Mouse (Mus musculus): Measurements from ENCODE around the gene Ttll9.

The Ttll9 gene

GRCm38 (mm10) chr2:152962091-152962793 is at the start of gene Ttll9:
TSS of gene Ttll9 (plus strand) at chr2:152962485.
- peak; percentile 60 to 62 for DNase-seq (ENCODE audit: low spot score in 2 of 2)

GRCm38 (mm10) chr2:152913471-152913870 is 48.8 kb upstream of the Ttll9 start:
- no peak for DNase-seq (ENCODE audit: low spot score in 2 of 2)

- peak; percentile 83 to 88 for DNase-seq (ENCODE audit: low spot score in 2 of 2)
Measured at GRCm38 (mm10) chr2:152914310-152915120, 47.8 kb upstream of the Ttll9 start.

GRCm38 (mm10) chr2:152915453-152915852 is 46.8 kb upstream of the Ttll9 start:
- no peak for DNase-seq (ENCODE audit: low spot score in 2 of 2)

- no peak for DNase-seq (ENCODE audit: low spot score in 2 of 2)
Measured at GRCm38 (mm10) chr2:152916111-152916510, 46.2 kb upstream of the Ttll9 start.

- DNase-seq (ENCODE audit: low spot score in 2 of 2), result no peak
Measured at GRCm38 (mm10) chr2:152917671-152918070, 44.6 kb upstream of the Ttll9 start.

GRCm38 (mm10) chr2:152922376-152922775 is 39.9 kb upstream of the Ttll9 start:
- no peak for DNase-seq (ENCODE audit: low spot score in 2 of 2)

GRCm38 (mm10) chr2:152923621-152924020 is 38.7 kb upstream of the Ttll9 start:
- no peak for DNase-seq (ENCODE audit: low spot score in 2 of 2)

- DNase-seq (ENCODE audit: low spot score in 2 of 2), result no peak
Measured at GRCm38 (mm10) chr2:152924128-152924527, 38.2 kb upstream of the Ttll9 start.

- DNase-seq (ENCODE audit: low spot score in 2 of 2), result no peak
Measured at GRCm38 (mm10) chr2:152924543-152924942, 37.7 kb upstream of the Ttll9 start.

- DNase-seq (ENCODE audit: low spot score in 2 of 2), result no peak
Measured at GRCm38 (mm10) chr2:152925189-152925872, 37.0 kb upstream of the Ttll9 start.

- DNase-seq (ENCODE audit: low spot score in 2 of 2), result no peak
Measured at GRCm38 (mm10) chr2:152926896-152927295, 35.4 kb upstream of the Ttll9 start.

- DNase-seq (ENCODE audit: low spot score in 2 of 2), result no peak
Measured at GRCm38 (mm10) chr2:152927371-152927770, 34.9 kb upstream of the Ttll9 start.

GRCm38 (mm10) chr2:152928219-152928987 is 33.9 kb upstream of the Ttll9 start:
- DNase-seq (ENCODE audit: low spot score in 2 of 2), result no peak

- no peak for DNase-seq (ENCODE audit: low spot score in 2 of 2)
Measured at GRCm38 (mm10) chr2:152928988-152929370, 33.3 kb upstream of the Ttll9 start.

GRCm38 (mm10) chr2:152930276-152930675 is 32.0 kb upstream of the Ttll9 start:
- no peak for DNase-seq (ENCODE audit: low spot score in 2 of 2)

GRCm38 (mm10) chr2:152931456-152932160 is 30.7 kb upstream of the Ttll9 start:
- no peak for DNase-seq (ENCODE audit: low spot score in 2 of 2)

GRCm38 (mm10) chr2:152933048-152933447 is 29.2 kb upstream of the Ttll9 start, which contains the start of gene Foxs1:
TSS of gene Foxs1 (minus strand) at chr2:152933208.
- no peak for DNase-seq (ENCODE audit: low spot score in 2 of 2)

GRCm38 (mm10) chr2:152933614-152934013 is 28.7 kb upstream of the Ttll9 start:
- no peak for DNase-seq (ENCODE audit: low spot score in 2 of 2)

- DNase-seq (ENCODE audit: low spot score in 2 of 2), result peak; percentile 39 to 47
Measured at GRCm38 (mm10) chr2:152939846-152940245, 22.4 kb upstream of the Ttll9 start.

GRCm38 (mm10) chr2:152941106-152941505 is 21.2 kb upstream of the Ttll9 start:
- DNase-seq (ENCODE audit: low spot score in 2 of 2), result no peak
